Mouse (Mus musculus) liver, embryonic 15.5 days (tissue): ENCODE results near the gene Prpf40b. TPM values are rescaled to one million over a fixed set of nuclear protein-coding genes. Genes with fewer than 3 reads are reported as not detected.
"Not testable (repeated sequence)": the region's sequence is repeated elsewhere in the genome, so short reads cannot be mapped to it uniquely, and the experiment has no call there.

Experiments
- ATAC-seq: fragments of 200-750 bp; cut with Nextera tagmentation; 2 replicates; pipeline ENCODE4 v1.8.0; 2017; ENCODE audit warnings: moderate number of reproducible peaks, mild to moderate bottlenecking, moderate library complexity; ENCODE audit not compliant: insufficient read depth
- H3K27ac ChIP-seq: fragments of 300-500 bp; sonication (generic); replicated peaks from 2 replicates; pipeline ENCODE4 v1.5.1; 2015; ENCODE audit warnings: mild to moderate bottlenecking, inconsistent platforms
- H3K27me3 ChIP-seq: fragments of 300-500 bp; sonication (generic); 2 replicates; pipeline ENCODE4 v1.6.1; 2015; ENCODE audit warnings: mild to moderate bottlenecking, inconsistent platforms
- H3K36me3 ChIP-seq: fragments of 300-500 bp; sonication (generic); replicated peaks from 2 replicates; pipeline ENCODE4 v1.6.1; 2015; ENCODE audit warnings: moderate library complexity, mild to moderate bottlenecking, inconsistent platforms
- H3K4me1 ChIP-seq: fragments of 300-500 bp; sonication (generic); replicated peaks from 2 replicates; pipeline ENCODE4 v1.6.1; 2015; ENCODE audit warnings: inconsistent platforms
- H3K4me2 ChIP-seq: fragments of 300-500 bp; sonication (generic); 2 replicates; pipeline ENCODE4 v1.6.1; 2015; ENCODE audit warnings: moderate library complexity, mild to moderate bottlenecking, inconsistent platforms
- H3K4me3 ChIP-seq: fragments of 300-500 bp; sonication (generic); replicated peaks from 2 replicates; pipeline ENCODE4 v1.5.1; 2015; ENCODE audit warnings: mild to moderate bottlenecking, inconsistent platforms
- H3K9ac ChIP-seq: fragments of 300-500 bp; sonication (generic); 2 replicates; pipeline ENCODE4 v1.6.1; 2015; ENCODE audit warnings: moderate library complexity, mild to moderate bottlenecking, inconsistent platforms
- H3K9me3 ChIP-seq: fragments of 300-500 bp; sonication (generic); replicated peaks from 2 replicates; pipeline ENCODE4 v1.6.1; 2016; ENCODE audit warnings: inconsistent platforms
- WGBS: fragments of 180-500 bp; shearing (Covaris S2); methylation state at CpG from one replicate; pipeline ENCODE4 v1.1.7; 2015; ENCODE audit warnings: mixed read lengths; ENCODE audit not compliant: insufficient replicate concordance; 5-methylcytosine and 5-hydroxymethylcytosine counted together
- polyA plus RNA-seq: library from polyadenylated mRNA; unstranded; fragments of >200 nt; fragmentation: Nextera tagmentation; extraction: Ambion mirVana; gene quantifications from 2 replicates; pipeline ENCODE4 v1.2.1, GENCODE M21; 2015

Gene Prpf40b
- 6.6 and 8.8 TPM in 2 replicates for polyA plus RNA-seq

- peak within 1 kb of the TSS; percentile 59 for H3K27ac ChIP-seq
- ATAC-seq = peak; percentile 92
- no peaks in the 10 kb centered on the region for H3K36me3 ChIP-seq
- H3K9ac ChIP-seq = peak within 1 kb of the TSS; percentile 51
- no peaks in the 10 kb centered on the region for H3K9me3 ChIP-seq
- H3K27me3 ChIP-seq = peaks cover 15% of the 10 kb centered on the region
- under 1% methylated on average over 60 of the region's 64 CpGs for WGBS
- H3K4me2 ChIP-seq = peak within 1 kb of the TSS; percentile 81
- H3K4me3 ChIP-seq = peak within 1 kb of the TSS; percentile 68
- H3K4me1 ChIP-seq = peaks cover 25% of the 10 kb centered on the region
Measured at GRCm38 (mm10) chr15:99294813-99295374, at the start of gene Prpf40b. Gene Prpf40b, plus strand, starts transcription at chr15:99295087.

- Histone ChIP-seq H3K36me3 (peaks cover 59% of the 10 kb centered on the region), H3K4me1 (peaks cover 11% of the 10 kb centered on the region)
- not testable (repeated sequence) for H3K27ac ChIP-seq, H3K9me3 ChIP-seq, H3K4me3 ChIP-seq, ATAC-seq, H3K9ac ChIP-seq, H3K4me2 ChIP-seq, H3K27me3 ChIP-seq
- 83% methylated on average over 6 of the region's 6 CpGs for WGBS
Measured at GRCm38 (mm10) chr15:99246736-99247135, 48.2 kb upstream of the Prpf40b start.

GRCm38 (mm10) chr15:99248972-99249371 lies 45.9 kb upstream of the Prpf40b start:
- H3K27me3 ChIP-seq = no peaks in the 10 kb centered on the region
- no peak overlapping the region for H3K9ac ChIP-seq
- peaks cover 45% of the 10 kb centered on the region for H3K36me3 ChIP-seq
- ATAC-seq = no peak
- H3K4me3 ChIP-seq = no peak overlapping the region
- peaks cover 21% of the 10 kb centered on the region for H3K4me1 ChIP-seq
- H3K27ac ChIP-seq = no peak overlapping the region
- no peaks in the 10 kb centered on the region for H3K9me3 ChIP-seq
- no peak overlapping the region for H3K4me2 ChIP-seq
- 85% methylated on average over 9 of the region's 9 CpGs for WGBS

GRCm38 (mm10) chr15:99249938-99250337 lies 44.9 kb upstream of the Prpf40b start:
- H3K4me3 ChIP-seq = no peak overlapping the region

GRCm38 (mm10) chr15:99251111-99251510 lies 43.8 kb upstream of the Prpf40b start:
- H3K27ac ChIP-seq, H3K9me3 ChIP-seq, H3K27me3 ChIP-seq: not testable (repeated sequence)
- H3K36me3 ChIP-seq = peaks cover 23% of the 10 kb centered on the region
- peaks cover 30% of the 10 kb centered on the region for H3K4me1 ChIP-seq
- peak overlapping the region; percentile 84 for H3K4me3 ChIP-seq
- peak; percentile 10 for ATAC-seq
- WGBS = under 1% methylated on average over 14 of the region's 15 CpGs
- peak overlapping the region; percentile 83 for H3K4me2 ChIP-seq
- peak overlapping the region; percentile 49 for H3K9ac ChIP-seq

More at GRCm38 (mm10) chr15:99249938-99250337, 44.9 kb upstream of the Prpf40b start:
- WGBS = 82% methylated on average over 11 of the region's 11 CpGs
- Histone ChIP-seq H3K9ac (no peak overlapping the region), H3K27me3 (no peaks in the 10 kb centered on the region), H3K36me3 (peaks cover 35% of the 10 kb centered on the region), H3K4me1 (peaks cover 30% of the 10 kb centered on the region), H3K27ac (no peak overlapping the region), H3K4me2 (no peak overlapping the region), H3K9me3 (no peaks in the 10 kb centered on the region)
- no peak for ATAC-seq

GRCm38 (mm10) chr15:99251626-99252380 lies 43.1 kb upstream of the Prpf40b start, which contains the start of gene Mcrs1:
Gene Mcrs1, minus strand, starts transcription at chr15:99251961.
- peaks cover 16% of the 10 kb centered on the region for H3K36me3 ChIP-seq
- peaks cover 30% of the 10 kb centered on the region for H3K4me1 ChIP-seq
- no peaks in the 10 kb centered on the region for H3K27me3 ChIP-seq
- H3K4me3 ChIP-seq = peak within 1 kb of the TSS; percentile 84
- no peaks in the 10 kb centered on the region for H3K9me3 ChIP-seq
- H3K4me2 ChIP-seq = peak within 1 kb of the TSS; percentile 83
- peak within 1 kb of the TSS; percentile 97 for H3K27ac ChIP-seq
- WGBS = under 1% methylated on average over 52 of the region's 52 CpGs
- H3K9ac ChIP-seq = peak within 1 kb of the TSS; percentile 73
- ATAC-seq = peak; percentile 88

GRCm38 (mm10) chr15:99252381-99253174 lies 42.3 kb upstream of the Prpf40b start:
- WGBS = 3% methylated on average over 22 of the region's 22 CpGs
- peak overlapping the region; percentile 84 for H3K4me3 ChIP-seq
- peaks cover 8% of the 10 kb centered on the region; the same call in 1 of the 2 replicates for H3K36me3 ChIP-seq
- H3K9ac ChIP-seq = peak overlapping the region; percentile 73
- peak overlapping the region; percentile 97 for H3K27ac ChIP-seq
- no peaks in the 10 kb centered on the region for H3K27me3 ChIP-seq
- peaks cover 30% of the 10 kb centered on the region for H3K4me1 ChIP-seq
- H3K4me2 ChIP-seq = peak overlapping the region; percentile 83
- peak; percentile 10 for ATAC-seq
- H3K9me3 ChIP-seq = no peaks in the 10 kb centered on the region

GRCm38 (mm10) chr15:99253175-99253479 lies 41.8 kb upstream of the Prpf40b start:
- H3K9me3 ChIP-seq, H3K9ac ChIP-seq, ATAC-seq, H3K27me3 ChIP-seq, H3K36me3 ChIP-seq: not testable (repeated sequence)
- Histone ChIP-seq H3K4me3 (peak overlapping the region; percentile 84), H3K27ac (peak overlapping the region; percentile 97; the same call in 1 of the 2 replicates), H3K4me2 (peak overlapping the region; percentile 83), H3K4me1 (peaks cover 30% of the 10 kb centered on the region)
- 40% methylated on average over 2 of the region's 2 CpGs for WGBS

- H3K36me3 ChIP-seq = no peaks in the 10 kb centered on the region
- no peaks in the 10 kb centered on the region for H3K27me3 ChIP-seq
- peaks cover 30% of the 10 kb centered on the region for H3K4me1 ChIP-seq
- ATAC-seq = no peak
- H3K9ac ChIP-seq = no peak overlapping the region
- H3K9me3 ChIP-seq = no peaks in the 10 kb centered on the region
- no peak overlapping the region for H3K27ac ChIP-seq
- no peak overlapping the region for H3K4me3 ChIP-seq
- WGBS = 74% methylated on average over 6 of the region's 6 CpGs
- H3K4me2 ChIP-seq = no peak overlapping the region
Measured at GRCm38 (mm10) chr15:99253772-99254171, 41.1 kb upstream of the Prpf40b start.

- H3K4me2 ChIP-seq = no peak overlapping the region
- 56% methylated on average over 2 of the region's 2 CpGs for WGBS
- ATAC-seq = no peak
- no peak overlapping the region for H3K9ac ChIP-seq
- no peaks in the 10 kb centered on the region for H3K27me3 ChIP-seq
- H3K4me3 ChIP-seq = no peak overlapping the region
- H3K27ac ChIP-seq = no peak overlapping the region
- no peaks in the 10 kb centered on the region for H3K9me3 ChIP-seq
- peaks cover 30% of the 10 kb centered on the region for H3K4me1 ChIP-seq
- H3K36me3 ChIP-seq = no peaks in the 10 kb centered on the region
Measured at GRCm38 (mm10) chr15:99254477-99255005, 40.3 kb upstream of the Prpf40b start.
